Mouse (Mus musculus) stomach, postnatal 0 days (tissue): ENCODE results near the gene Cysltr1.

Source experiments
- CTCF ChIP-seq: IDR thresholded peaks from 2 replicates; pipeline ENCODE4 v1.5.1; 2016; ENCODE audit warnings: antibody characterized with exemption, low read depth, mild to moderate bottlenecking, moderate library complexity
- EP300 ChIP-seq: optimal IDR thresholded peaks from 2 replicates; pipeline ENCODE3; 2016; ENCODE audit warnings: antibody characterized with exemption

DNA sequence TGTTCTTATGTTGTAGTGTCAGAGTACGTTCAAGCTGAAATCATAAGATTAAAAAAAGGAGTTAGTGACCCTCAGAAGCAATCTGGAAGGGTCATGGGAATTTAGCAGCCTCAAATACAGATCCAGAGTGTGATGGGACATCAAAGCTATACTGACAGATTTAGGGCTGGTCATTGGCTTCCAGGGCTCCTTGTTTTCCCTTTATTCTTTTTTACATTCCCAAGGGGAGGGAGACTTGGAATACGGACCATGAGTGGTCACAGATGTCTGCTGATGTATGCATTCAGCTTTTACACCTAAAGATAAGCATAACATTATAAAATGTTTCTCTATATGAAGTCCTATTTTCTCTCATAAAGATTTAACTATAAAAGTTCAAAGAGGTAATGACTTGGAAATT is 21.3 kb downstream of the Cysltr1 start:
- no peak for TF ChIP-seq CTCF
- TF ChIP-seq EP300: no peak
